Mouse (Mus musculus) megakaryocyte, adult 5-6 weeks (primary cell): Measurements from ENCODE around the gene Olfr1312. TPM values are rescaled to one million over a fixed set of nuclear protein-coding genes. Genes with fewer than 3 reads are reported as not detected.
"Not testable (repeated sequence)": the region's sequence is repeated elsewhere in the genome, so short reads cannot be mapped to it uniquely, and the experiment has no call there.

Experiments
- ATAC-seq: 2 replicates; pipeline ENCODE4 v1.8.0; 2016; ENCODE audit warnings: mild to moderate bottlenecking, inconsistent platforms; ENCODE audit not compliant: poor library complexity, severe bottlenecking
- total RNA-seq, 2 experiments: library from RNA; stranded (forward) in 1 of 2; stranded (reverse) in 1 of 2; fragments of 153-499, 151-499 nt in 1 of 2; fragments of 221-1000, 200-1000 nt in 1 of 2; gene quantifications; 2 replicates each; pipeline versions ENCODE4 v1.2.3 to v1.2.4; 2015 to 2017

Olfr1312 gene
- not detected in 2 replicates for total RNA-seq (2015)
- total RNA-seq (2017) = not detected in 2 replicates

DNA sequence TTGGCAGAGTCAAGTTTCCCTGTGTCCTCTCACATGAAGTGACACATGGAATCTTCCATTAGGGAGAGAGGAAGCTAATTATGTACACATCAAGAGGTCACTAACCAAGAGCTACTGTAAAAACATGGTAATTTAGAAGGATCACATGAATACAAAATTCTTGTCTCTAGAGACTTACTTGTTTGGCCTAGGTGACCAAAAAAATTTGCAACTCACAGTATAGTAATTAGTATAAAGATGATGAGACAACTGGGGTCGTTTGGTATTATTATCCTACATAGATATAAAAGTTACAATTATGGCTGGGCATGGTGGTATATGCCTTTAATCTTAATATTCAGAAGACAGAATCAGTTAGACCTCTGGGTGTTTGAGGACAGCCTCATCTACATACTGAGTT is at the start of gene Olfr1312:
TSS of gene Olfr1312 (minus strand) at position 101 of the 400 bp plus-strand sequence.
- no peak for ATAC-seq

DNA sequence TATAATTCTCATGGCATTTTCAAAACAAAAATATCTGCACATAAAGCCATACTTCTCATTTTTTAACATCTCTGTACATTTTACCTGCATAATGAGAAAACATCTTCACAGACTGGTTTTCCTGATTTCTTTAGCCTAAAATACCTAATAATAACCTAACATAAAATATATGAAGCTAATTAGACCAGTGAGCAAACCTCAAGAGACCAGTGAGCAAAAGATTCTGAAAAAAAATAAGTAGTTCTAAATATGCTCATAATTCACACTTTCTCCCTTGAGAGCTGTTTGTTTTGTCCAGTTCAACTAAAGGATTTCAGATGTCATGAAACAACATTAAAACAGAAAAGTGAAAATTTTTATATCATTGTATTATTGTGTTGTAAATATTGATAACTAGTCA is 46.6 kb upstream of the Olfr1312 start, which contains the start of gene Olfr1314:
TSS of gene Olfr1314 (minus strand) at position 101 of the 400 bp plus-strand sequence.
- ATAC-seq = no peak

DNA sequence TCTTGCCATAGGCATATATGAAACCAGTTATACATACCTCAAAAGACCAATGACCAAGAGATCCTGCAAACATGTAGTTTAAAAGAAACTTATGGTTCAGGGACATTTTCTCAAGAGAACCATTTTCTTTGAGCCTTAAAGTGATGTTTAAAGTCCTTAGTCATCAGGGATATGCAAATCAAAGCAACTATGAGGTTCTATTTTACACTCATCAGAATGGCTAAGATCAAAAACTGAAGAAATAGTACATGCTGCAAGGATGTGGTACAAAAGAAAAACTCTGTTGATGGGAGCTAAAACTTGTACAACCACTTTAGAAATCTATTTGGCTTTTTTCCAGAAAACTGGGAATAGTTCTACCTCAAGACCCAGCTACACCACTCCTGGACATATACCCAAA is 27.7 kb upstream of the Olfr1312 start, which contains the start of gene Olfr1313:
TSS of gene Olfr1313 (minus strand) at position 101 of the 400 bp plus-strand sequence.
- no peak for ATAC-seq

DNA sequence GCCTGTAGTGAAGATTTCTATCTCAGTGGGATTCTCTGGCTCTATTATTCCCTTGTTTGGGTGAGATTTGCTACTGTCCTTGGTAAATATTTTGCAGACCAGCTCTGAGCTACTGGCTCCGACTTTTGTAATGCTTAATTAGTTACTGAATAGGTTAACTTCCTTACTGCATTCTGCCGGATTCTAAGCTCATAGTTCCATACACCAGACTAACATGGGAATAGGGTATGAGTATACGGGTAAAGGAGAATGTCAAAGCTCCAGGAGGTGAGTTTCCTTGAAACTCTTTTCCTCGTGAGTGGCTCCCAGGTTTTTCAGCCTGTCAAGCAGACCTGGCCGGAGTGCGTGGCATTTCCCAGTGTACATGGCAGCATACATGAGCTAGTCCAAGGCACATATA is 23.1 kb downstream of the Olfr1312 start:
- ATAC-seq = not testable (repeated sequence)

DNA sequence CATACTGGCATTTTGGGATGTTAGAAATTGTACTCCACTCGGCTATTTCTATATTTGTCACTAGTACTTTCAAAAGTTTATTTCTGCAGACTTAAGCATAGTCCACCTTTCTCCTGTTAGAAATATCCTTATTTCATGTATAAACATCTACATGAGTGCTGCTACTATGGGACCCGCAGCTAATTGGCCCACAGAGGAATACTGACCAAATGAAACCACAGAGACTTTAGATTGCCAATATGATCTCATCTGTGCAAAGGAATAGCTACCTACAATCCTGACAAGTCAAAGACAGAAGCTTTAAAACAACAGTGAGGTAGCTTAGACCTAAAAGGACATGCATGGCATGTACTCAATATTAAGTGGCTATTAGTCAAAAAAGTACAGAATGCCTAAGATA is 25.7 kb downstream of the Olfr1312 start, which contains the start of gene Olfr1311:
TSS of gene Olfr1311 (minus strand) at position 101 of the 400 bp plus-strand sequence.
- ATAC-seq = no peak

DNA sequence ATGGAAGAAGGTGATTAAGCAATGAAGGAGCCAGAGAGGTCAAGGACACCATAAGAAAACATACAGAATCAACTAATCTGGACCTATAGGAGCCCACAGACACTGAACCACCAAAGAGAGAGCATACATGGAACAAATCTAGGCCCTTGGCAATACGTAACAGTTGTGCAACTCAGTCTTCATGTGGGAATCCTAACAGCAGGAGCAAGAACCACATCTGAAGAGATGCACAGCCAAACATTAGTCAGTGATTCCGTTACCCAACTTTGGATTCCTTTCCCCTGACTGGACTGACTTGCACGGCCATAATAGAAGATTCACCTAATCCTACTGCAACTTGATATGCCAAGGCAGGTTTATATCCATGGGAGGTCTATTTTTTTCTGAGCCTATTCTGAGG is 35.1 kb downstream of the Olfr1312 start:
- no peak for ATAC-seq

DNA sequence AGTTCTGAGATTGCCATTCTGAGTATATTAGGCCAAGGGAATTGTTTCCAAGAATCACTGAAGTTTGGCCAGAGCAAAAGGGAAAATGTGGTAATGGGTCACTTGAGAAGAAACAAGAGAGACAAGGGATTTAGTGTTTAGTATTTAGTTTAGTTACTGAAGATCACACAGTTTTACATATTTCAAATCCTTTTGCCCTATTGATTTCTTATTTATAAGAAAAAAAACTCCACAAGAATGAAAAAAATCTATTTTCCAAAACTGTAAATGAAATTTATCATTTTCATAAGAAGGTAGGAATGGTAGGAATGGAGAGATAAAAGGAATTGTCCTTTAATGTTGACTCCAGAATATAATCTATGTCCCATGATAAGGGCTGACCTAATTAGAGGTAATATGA is 37.4 kb downstream of the Olfr1312 start, which contains the start of gene Olfr1310:
TSS of gene Olfr1310 (minus strand) at position 101 of the 400 bp plus-strand sequence.
- no peak for ATAC-seq

DNA sequence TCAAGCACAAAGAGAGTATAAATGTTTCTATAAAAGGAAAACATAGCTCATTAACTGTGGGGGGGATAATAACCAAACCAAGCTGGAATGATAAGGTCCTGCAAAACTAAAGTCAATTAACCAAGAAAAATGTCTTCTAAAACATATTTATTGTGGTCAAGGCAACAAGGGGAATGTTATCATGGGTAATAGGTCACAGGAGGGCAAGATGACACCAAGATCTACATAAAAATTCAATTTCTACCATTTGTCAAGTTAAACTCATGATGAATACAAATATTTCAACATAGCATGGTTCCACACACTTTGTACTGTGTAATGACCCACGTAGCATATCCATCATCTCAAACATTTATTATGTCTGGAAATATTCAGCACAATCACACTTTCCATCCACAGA is 59.9 kb downstream of the Olfr1312 start, which contains the start of gene Olfr1309:
TSS of gene Olfr1309 (minus strand) at position 101 of the 400 bp plus-strand sequence.
- ATAC-seq = no peak

Other genes starting within 250 kb of the Olfr1312 start
- not detected in 2 replicates for gene Olfr1303, start 229.9 kb downstream of the Olfr1312 start, total RNA-seq (2015)
- not detected in 2 replicates for gene Olfr1303, start 229.9 kb downstream of the Olfr1312 start, total RNA-seq (2017)
- not detected in 2 replicates for gene Olfr1305, start 173.1 kb downstream of the Olfr1312 start, total RNA-seq (2015)
- not detected in 2 replicates for gene Olfr1305, start 173.1 kb downstream of the Olfr1312 start, total RNA-seq (2017)
- gene Olfr1306, start 134.0 kb downstream of the Olfr1312 start, total RNA-seq (2015) = not detected in 2 replicates
- not detected in 2 replicates for gene Olfr1306, start 134.0 kb downstream of the Olfr1312 start, total RNA-seq (2017)
- gene Olfr1307, start 100.8 kb downstream of the Olfr1312 start, total RNA-seq (2015) = under 0.01 TPM in 1 of 2 replicates, not detected in the other
- gene Olfr1307, start 100.8 kb downstream of the Olfr1312 start, total RNA-seq (2017) = not detected in 2 replicates
- not detected in 2 replicates for gene Olfr1308, start 85.3 kb downstream of the Olfr1312 start, total RNA-seq (2015)
- not detected in 2 replicates for gene Olfr1308, start 85.3 kb downstream of the Olfr1312 start, total RNA-seq (2017)
- not detected in 2 replicates for gene Olfr1309, start 60.0 kb downstream of the Olfr1312 start, total RNA-seq (2015)
- gene Olfr1309, start 60.0 kb downstream of the Olfr1312 start, total RNA-seq (2017) = not detected in 2 replicates
- not detected in 2 replicates for gene Olfr1310, start 37.5 kb downstream of the Olfr1312 start, total RNA-seq (2015)
- gene Olfr1310, start 37.5 kb downstream of the Olfr1312 start, total RNA-seq (2017) = not detected in 2 replicates
- gene Olfr1311, start 25.8 kb downstream of the Olfr1312 start, total RNA-seq (2015) = not detected in 2 replicates
- not detected in 2 replicates for gene Olfr1311, start 25.8 kb downstream of the Olfr1312 start, total RNA-seq (2017)
- gene Olfr1313, start 27.6 kb upstream of the Olfr1312 start, total RNA-seq (2015) = not detected in 2 replicates
- gene Olfr1313, start 27.6 kb upstream of the Olfr1312 start, total RNA-seq (2017) = 0.51 TPM in 1 of 2 replicates, not detected in the other
- gene Olfr1314, start 46.5 kb upstream of the Olfr1312 start, total RNA-seq (2015) = not detected in 2 replicates
- gene Olfr1314, start 46.5 kb upstream of the Olfr1312 start, total RNA-seq (2017) = not detected in 2 replicates
- not detected in 2 replicates for gene Olfr1315-ps1, start 65.2 kb upstream of the Olfr1312 start, total RNA-seq (2015)
- not detected in 2 replicates for gene Olfr1315-ps1, start 65.2 kb upstream of the Olfr1312 start, total RNA-seq (2017)
- not detected in 2 replicates for gene Olfr1316, start 84.7 kb upstream of the Olfr1312 start, total RNA-seq (2015)
- not detected in 2 replicates for gene Olfr1316, start 84.7 kb upstream of the Olfr1312 start, total RNA-seq (2017)
- gene Olfr1317, start 90.1 kb upstream of the Olfr1312 start, total RNA-seq (2015) = not detected in 2 replicates
- gene Olfr1317, start 90.1 kb upstream of the Olfr1312 start, total RNA-seq (2017) = not detected in 2 replicates
- gene Olfr1318, start 104.0 kb upstream of the Olfr1312 start, total RNA-seq (2015) = not detected in 2 replicates
- gene Olfr1318, start 104.0 kb upstream of the Olfr1312 start, total RNA-seq (2017) = not detected in 2 replicates
- 27.0 and 44.0 TPM in 2 replicates for gene Lpcat4, start 189.2 kb upstream of the Olfr1312 start, total RNA-seq (2015)
- gene Lpcat4, start 189.2 kb upstream of the Olfr1312 start, total RNA-seq (2017) = 11.8 and 18.9 TPM in 2 replicates
- gene Nutm1, start 209.1 kb upstream of the Olfr1312 start, total RNA-seq (2015) = not detected in 2 replicates
- not detected in 2 replicates for gene Nutm1, start 209.1 kb upstream of the Olfr1312 start, total RNA-seq (2017)
- gene Nop10, start 211.7 kb upstream of the Olfr1312 start, total RNA-seq (2015) = 48.1 and 56.2 TPM in 2 replicates
- gene Nop10, start 211.7 kb upstream of the Olfr1312 start, total RNA-seq (2017) = 72.9 and 74.8 TPM in 2 replicates
- 108 and 110 TPM in 2 replicates for gene Slc12a6, start 215.6 kb upstream of the Olfr1312 start, total RNA-seq (2015)
- 111 and 132 TPM in 2 replicates for gene Slc12a6, start 215.6 kb upstream of the Olfr1312 start, total RNA-seq (2017)
- not detected in 2 replicates for gene Gm21985, start 216.1 kb upstream of the Olfr1312 start, total RNA-seq (2015)
- gene Gm21985, start 216.1 kb upstream of the Olfr1312 start, total RNA-seq (2017) = 0.24 and 0.95 TPM in 2 replicates